8 mouse cellular contexts compared by ENCODE assay signal in the genomic region with DNA sequence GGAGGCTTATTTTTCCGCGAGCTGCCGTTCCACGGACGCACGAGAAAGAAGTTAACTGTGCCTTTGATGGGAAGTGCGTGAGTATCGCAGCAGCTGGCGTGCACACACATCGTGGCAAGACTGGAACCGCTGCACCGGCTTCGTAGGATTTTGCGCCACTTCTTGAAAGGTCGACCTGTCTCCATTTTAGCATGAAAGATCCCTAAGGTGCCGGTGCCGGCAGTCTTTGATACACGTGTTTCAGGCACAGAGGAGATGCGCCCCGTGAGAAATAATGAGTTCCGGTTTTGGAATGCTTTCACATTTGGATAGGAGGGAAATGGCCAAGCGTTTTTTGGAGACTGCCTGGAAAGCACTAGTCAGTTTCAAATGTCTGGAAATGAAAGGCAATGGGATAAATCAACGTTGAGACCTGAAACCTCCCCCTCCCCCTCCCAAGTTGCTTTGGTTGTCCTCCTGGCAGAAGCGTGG. TPM values are rescaled to one million over a fixed set of nuclear protein-coding genes. Genes with fewer than 3 reads are reported as not detected.
DNase-seq lines count a peak whose midpoint lies in the region; ATAC-seq and TF ChIP-seq lines count a peak whose summit lies in the region.

No protein-coding gene starts in this region.

- peaks cover 23% of the 10 kb centered on the region for H3K79me2 ChIP-seq in MEL (ENCODE audit: control insufficient read depth, insufficient read depth, low read length, poor library complexity)

- TF ChIP-seq EP300 in MEL (IDR thresholded peaks at IDR 0.05; ENCODE audit: low read depth in 1 of 2, low read length in 2 of 2) = no peak

- TF ChIP-seq CTCF in MEL (IDR thresholded peaks at IDR 0.05 in 2 of 3, conservative IDR thresholded peaks at IDR 0.05 in 1 of 3; ENCODE audit: control insufficient read depth in 1 of 3, insufficient read depth in 1 of 3, low read depth in 2 of 3, low read length in 3 of 3, poor library complexity in 1 of 3, severe bottlenecking in 1 of 3) = no peak

- H3K36me3 ChIP-seq in MEL (ENCODE audit: control insufficient read depth in 1 of 2, insufficient read depth in 2 of 2, low read length in 2 of 2) = peaks cover 0 to 26% of the 10 kb centered on the region in 2 experiments; a peak in 2 of 4 replicates
- peaks cover 11% of the 10 kb centered on the region for H3K36me3 ChIP-seq in forebrain, embryonic 10.5 days (replicated peaks)
- H3K36me3 ChIP-seq in heart, embryonic 16.5 days (ENCODE audit: control insufficient read depth, insufficient read depth) = no peaks in the 10 kb centered on the region
- no peaks in the 10 kb centered on the region for H3K36me3 ChIP-seq in lung, embryonic 16.5 days (ENCODE audit: control insufficient read depth, insufficient read depth, low read length)

- no peak for TF ChIP-seq POLR2A in MEL (IDR thresholded peaks at IDR 0.05; ENCODE audit: control insufficient read depth in 1 of 2, insufficient read depth in 1 of 2, low read depth in 1 of 2, low read length in 2 of 2, poor library complexity in 1 of 2)

- under 1% methylated on average over 24 of the region's 24 CpGs for WGBS in forebrain, embryonic 10.5 days
- under 1% methylated on average over 24 of the region's 24 CpGs for WGBS in heart, embryonic 16.5 days
- 0% methylated on average over 24 of the region's 24 CpGs for WGBS in lung, embryonic 16.5 days

- no peak; the same call in 1 of the 2 replicates for ATAC-seq in heart, embryonic 16.5 days (replicated peaks; ENCODE audit: extremely low read depth, insufficient read depth, low FRiP score)
- ATAC-seq in lung, embryonic 16.5 days (ENCODE audit: low read depth) = no peak
- ATAC-seq in inflammation-experienced regulatory T-cells, adult 6 months = no peak

- peak overlapping the region; percentile 84 to 96 for H3K4me3 ChIP-seq in MEL (ENCODE audit: control insufficient read depth in 1 of 2, insufficient read depth in 1 of 2, low read depth in 2 of 2, low read length in 2 of 2)
- H3K4me3 ChIP-seq in forebrain, embryonic 10.5 days = peak overlapping the region; percentile 96
- H3K4me3 ChIP-seq in heart, embryonic 16.5 days (ENCODE audit: low read length) = peak overlapping the region; percentile 78
- H3K4me3 ChIP-seq in lung, embryonic 16.5 days (ENCODE audit: low read length) = peak overlapping the region; percentile 60

- H3K27ac ChIP-seq in MEL (ENCODE audit: control insufficient read depth, low read depth, low read length) = peak overlapping the region; percentile 65
- peak overlapping the region; percentile 98 for H3K27ac ChIP-seq in forebrain, embryonic 10.5 days
- H3K27ac ChIP-seq in heart, embryonic 16.5 days (ENCODE audit: low read length) = peak overlapping the region; percentile 72
- H3K27ac ChIP-seq in lung, embryonic 16.5 days (ENCODE audit: low read length) = peak overlapping the region; percentile 53

- peak; percentile 79 for DNase-seq in MEL (ENCODE audit: low read depth, low spot score)
- DNase-seq in adrenal gland, postnatal 36 days = peak; percentile 33 to 40
- no peak for DNase-seq in forebrain, embryonic 10.5 days (ENCODE audit: extremely low spot score, low spot score)
- DNase-seq in kidney, postnatal 14 days = peak; percentile 42
- peak; percentile 21 for DNase-seq in right cerebral cortex, postnatal 14 days

- peak overlapping the region; percentile 77 for H3K9ac ChIP-seq in MEL (ENCODE audit: control insufficient read depth, low read depth, low read length, poor library complexity, severe bottlenecking)
- peak overlapping the region; percentile 63 for H3K9ac ChIP-seq in heart, embryonic 16.5 days (ENCODE audit: low read length)
- H3K9ac ChIP-seq in lung, embryonic 16.5 days (ENCODE audit: low read length) = peak overlapping the region; percentile 55

- peak overlapping the region; percentile 92 for H3K4me2 ChIP-seq in heart, embryonic 16.5 days (ENCODE audit: low read depth, low read length)
- H3K4me2 ChIP-seq in lung, embryonic 16.5 days (ENCODE audit: low read depth, low read length) = peak overlapping the region; percentile 66

- peaks cover 4 to 15% of the 10 kb centered on the region in 2 experiments; a peak in 3 of 4 replicates for H3K4me1 ChIP-seq in MEL (ENCODE audit: control insufficient read depth in 1 of 2, insufficient read depth in 2 of 2, low read length in 2 of 2)
- H3K4me1 ChIP-seq in forebrain, embryonic 10.5 days = peaks cover 52% of the 10 kb centered on the region
- H3K4me1 ChIP-seq in heart, embryonic 16.5 days (ENCODE audit: control insufficient read depth, insufficient read depth, low read length) = peaks cover 10% of the 10 kb centered on the region; the same call in 1 of the 2 replicates
- peaks cover 16% of the 10 kb centered on the region for H3K4me1 ChIP-seq in lung, embryonic 16.5 days (replicated peaks; ENCODE audit: control insufficient read depth, insufficient read depth, low read length)

- no peaks in the 10 kb centered on the region for H3K27me3 ChIP-seq in MEL (ENCODE audit: control insufficient read depth in 1 of 2, insufficient read depth in 2 of 2, low read length in 2 of 2)
- H3K27me3 ChIP-seq in forebrain, embryonic 10.5 days (ENCODE audit: poor library complexity, severe bottlenecking) = peaks cover 16% of the 10 kb centered on the region
- peaks cover 33% of the 10 kb centered on the region for H3K27me3 ChIP-seq in heart, embryonic 16.5 days (ENCODE audit: control insufficient read depth, insufficient read depth, low read length)
- H3K27me3 ChIP-seq in lung, embryonic 16.5 days (ENCODE audit: control insufficient read depth, insufficient read depth, low read depth, low read length) = no peaks in the 10 kb centered on the region; the same call in 1 of the 2 replicates

- H3K9me3 ChIP-seq in MEL (replicated peaks; ENCODE audit: insufficient read depth, low read length) = no peaks in the 10 kb centered on the region
- H3K9me3 ChIP-seq in forebrain, embryonic 10.5 days = no peaks in the 10 kb centered on the region
- no peaks in the 10 kb centered on the region for H3K9me3 ChIP-seq in heart, embryonic 16.5 days (replicated peaks; ENCODE audit: control insufficient read depth, low read length)
- H3K9me3 ChIP-seq in lung, embryonic 16.5 days (ENCODE audit: control insufficient read depth, low read length) = no peaks in the 10 kb centered on the region

- no peak for TF ChIP-seq RAD21 in MEL (IDR thresholded peaks at IDR 0.05; ENCODE audit: low read depth, low read length)

TF ChIP-seq in MEL, 35 proteins besides CTCF, POLR2A, EP300 and RAD21:
- 0 out of 2 replicates have a peak, but pooled peaks have one; percentile 12 for TF ChIP-seq HCFC1 (IDR thresholded peaks at IDR 0.05; ENCODE audit: low read depth, low read length)
- TF ChIP-seq TAL1 (IDR thresholded peaks at IDR 0.05; ENCODE audit: low read length) = no peak
- peak; percentile 36 for TF ChIP-seq SIN3A (IDR thresholded peaks at IDR 0.05; ENCODE audit: low read length)
- TF ChIP-seq MAX (IDR thresholded peaks at IDR 0.05; ENCODE audit: low read length) = peak; percentile 84
- no peak for TF ChIP-seq JUND (IDR thresholded peaks at IDR 0.05; ENCODE audit: low read depth, low read length)
- peak; percentile 89 for TF ChIP-seq MXI1 (IDR thresholded peaks at IDR 0.05; ENCODE audit: low read depth, low read length)
- TF ChIP-seq ZKSCAN1 (IDR thresholded peaks at IDR 0.05; ENCODE audit: low read depth, low read length) = no peak
- peak; percentile 64; the same call in 1 of the 2 replicates for TF ChIP-seq MYC (IDR thresholded peaks at IDR 0.05; ENCODE audit: low read depth, low read length)
- TF ChIP-seq RCOR1 (IDR thresholded peaks at IDR 0.05; ENCODE audit: low read depth, low read length) = 0 out of 2 replicates have a peak, but pooled peaks have one; percentile 10

RNA-seq across cellular contexts. Expression of a gene that starts 0.8 kb away (rescaled TPM):
- total RNA-seq in MEL (2012; rRNA removed) = 21.1 TPM in 2 replicates
- polyA plus RNA-seq in MEL (2012; ENCODE audit: insufficient read depth in 1 of 2, insufficient read length in 2 of 2, low read depth in 1 of 2, low replicate concordance in 2 of 2, missing spikeins in 1 of 2) = 10 to 100 TPM in 1 of 2 experiments, not detected in 1; 22.5 TPM
- total RNA-seq in adrenal gland, postnatal 36 days (2021) = 10 to 100 TPM; 33.7 to 41.9 TPM
- polyA plus RNA-seq in forebrain, embryonic 10.5 days (2016; fragmentation: Nextera tagmentation; extraction: Ambion mirVana) = 39.2 and 39.8 TPM in 2 replicates
- 6.2 and 6.4 TPM in 2 replicates for polyA plus RNA-seq in heart, embryonic 16.5 days (2015; fragmentation: Nextera tagmentation; extraction: Ambion mirVana)
- 15.4 and 15.7 TPM in 2 replicates for polyA plus RNA-seq in lung, embryonic 16.5 days (2015; fragmentation: Nextera tagmentation; extraction: Ambion mirVana)
- polyA plus RNA-seq in inflammation-experienced regulatory T-cells, adult 6 months (2017; shearing (Covaris generic)) = 1 to 10 TPM in 1 of 3 experiments, under 1 TPM in 2; 0.25 to 1.4 (median 0.91) TPM
